Mouse (Mus musculus) gastrocnemius, postnatal 14 days (tissue): ENCODE measurements around the gene Gngt1. TPM values are rescaled to one million over a fixed set of nuclear protein-coding genes. Genes with fewer than 3 reads are reported as not detected.

Experiments used
- total RNA-seq, 2 experiments: library from RNA; stranded (reverse); gene quantifications; 2 replicates each; pipeline ENCODE4 v1.2.3; 2021

Gene Gngt1
- total RNA-seq, 2 experiments from 2014 or later: not detected

Other genes starting within 250 kb of the Gngt1 start
- gene Calcr, start 229.1 kb upstream of the Gngt1 start, total RNA-seq: 1 to 10 TPM; 1.0 to 1.5 TPM
- gene Tfpi2, start 4.9 kb upstream of the Gngt1 start, total RNA-seq: 1 to 10 TPM; 1.3 to 1.4 TPM
- gene Gng11, start 10.1 kb downstream of the Gngt1 start, total RNA-seq: 10 to 100 TPM; 42.8 to 48.3 TPM
- 10 to 100 TPM; 17.6 to 19.1 TPM for gene Bet1, start 93.2 kb downstream of the Gngt1 start, total RNA-seq